Mouse (Mus musculus) adrenal gland, postnatal 4 days (tissue): ENCODE results near the gene Ubox5. TPM values are rescaled to one million over a fixed set of nuclear protein-coding genes. Genes with fewer than 3 reads are reported as not detected.
"Not testable (repeated sequence)": the region's sequence is repeated elsewhere in the genome, so short reads cannot be mapped to it uniquely, and the experiment has no call there.

Experiments
- DNase-seq, 2 experiments: peaks; one replicate each; pipeline ENCODE4 v3.0.0; 2021 to 2022; ENCODE audit warnings: low spot score in 2 of 2, mixed read lengths in 2 of 2
- long read RNA-seq, 2 experiments: library from polyadenylated mRNA; stranded (forward); transcript quantifications; one replicate each; pipeline ENCODE4 v2.0.0; 2021
- total RNA-seq, 2 experiments: library from RNA; stranded (reverse); gene quantifications; 2 replicates each; pipeline ENCODE4 v1.2.3; 2021

Ubox5 gene
- total RNA-seq = 10 to 100 TPM in 1 of 2 experiments, 1 to 10 TPM in 1; 9.1 to 10.3 TPM
- long read RNA-seq, experiment 1, transcript Ubox5-201 (6 exons, 3,731 nt) = major isoform, 5 of 15 reads
- long read RNA-seq, experiment 1, partial matches to known transcripts = 0 of 15 reads
- long read RNA-seq, experiment 1, other reads (novel, unspliced or antisense) = 10 of 15 reads
- long read RNA-seq, experiment 2, partial matches to known transcripts = 4 of 21 reads
- long read RNA-seq, experiment 2, other reads (novel, unspliced or antisense) = 15 of 21 reads

- DNase-seq = peak; percentile 82 to 83
Observed at GRCm38 (mm10) chr2:130629839-130630203, at the start of gene Ubox5, which contains the start of gene Fastkd5. Gene Ubox5 (minus strand): TSS chr2:130630038. Gene Fastkd5 (minus strand): TSS chr2:130630027.

GRCm38 (mm10) chr2:130679154-130679553, 49.3 kb upstream of the Ubox5 start:
- no peak for DNase-seq

- DNase-seq = no peak
Observed at GRCm38 (mm10) chr2:130677211-130677610, 47.4 kb upstream of the Ubox5 start.

DNA sequence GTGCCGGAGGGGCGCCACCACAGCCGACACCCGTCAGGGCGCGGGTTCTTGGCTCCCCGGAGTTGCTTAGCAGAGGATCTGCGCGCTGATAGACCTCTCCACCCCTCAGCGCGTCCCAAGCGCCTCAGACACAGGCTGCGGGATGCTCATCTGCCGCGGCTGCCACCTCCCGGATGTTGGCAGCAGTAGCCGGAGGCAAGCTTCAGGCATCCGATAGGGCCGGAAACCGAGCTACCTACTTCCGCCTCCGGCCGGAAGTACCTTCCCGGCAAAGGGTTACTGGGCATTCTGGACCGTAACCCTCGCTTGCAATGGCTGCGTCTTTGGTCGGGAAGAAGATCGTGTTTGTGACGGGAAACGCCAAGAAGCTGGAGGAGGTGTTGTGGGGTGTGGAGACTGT, 37.7 kb upstream of the Ubox5 start, which contains the start of gene Itpa:
Gene Itpa (plus strand): TSS at position 52 of the 400 bp plus-strand sequence.
- peak; percentile 43 to 64 for DNase-seq

GRCm38 (mm10) chr2:130664102-130664701, 34.4 kb upstream of the Ubox5 start, which contains the start of gene Ddrgk1:
Gene Ddrgk1 (minus strand): TSS chr2:130664659.
- peak; percentile 77 to 79 for DNase-seq

GRCm38 (mm10) chr2:130663342-130663741, 33.5 kb upstream of the Ubox5 start:
- no peak for DNase-seq

GRCm38 (mm10) chr2:130658530-130658929, 28.7 kb upstream of the Ubox5 start:
- DNase-seq = no peak

GRCm38 (mm10) chr2:130657541-130657940, 27.7 kb upstream of the Ubox5 start:
- DNase-seq = no peak

DNA sequence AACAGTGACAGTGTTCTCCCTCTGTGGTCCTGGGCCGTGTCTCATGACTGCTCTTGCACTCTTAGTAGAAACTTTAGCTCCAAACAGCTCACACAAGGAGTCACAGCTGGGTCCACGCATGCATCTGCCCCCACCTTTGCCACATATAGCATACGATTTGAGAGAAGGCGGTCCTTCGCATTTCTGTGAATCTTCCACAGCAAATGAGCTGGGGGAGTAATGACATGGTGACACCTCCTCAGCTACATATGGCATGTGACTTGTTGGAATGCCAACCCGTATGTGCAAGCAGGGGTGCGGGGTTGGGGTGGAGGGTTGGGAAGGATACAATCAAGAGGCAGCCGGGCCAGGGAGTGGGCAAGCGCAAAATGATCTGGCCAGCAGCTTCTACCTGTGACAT, 26.7 kb upstream of the Ubox5 start:
- DNase-seq = no peak

DNA sequence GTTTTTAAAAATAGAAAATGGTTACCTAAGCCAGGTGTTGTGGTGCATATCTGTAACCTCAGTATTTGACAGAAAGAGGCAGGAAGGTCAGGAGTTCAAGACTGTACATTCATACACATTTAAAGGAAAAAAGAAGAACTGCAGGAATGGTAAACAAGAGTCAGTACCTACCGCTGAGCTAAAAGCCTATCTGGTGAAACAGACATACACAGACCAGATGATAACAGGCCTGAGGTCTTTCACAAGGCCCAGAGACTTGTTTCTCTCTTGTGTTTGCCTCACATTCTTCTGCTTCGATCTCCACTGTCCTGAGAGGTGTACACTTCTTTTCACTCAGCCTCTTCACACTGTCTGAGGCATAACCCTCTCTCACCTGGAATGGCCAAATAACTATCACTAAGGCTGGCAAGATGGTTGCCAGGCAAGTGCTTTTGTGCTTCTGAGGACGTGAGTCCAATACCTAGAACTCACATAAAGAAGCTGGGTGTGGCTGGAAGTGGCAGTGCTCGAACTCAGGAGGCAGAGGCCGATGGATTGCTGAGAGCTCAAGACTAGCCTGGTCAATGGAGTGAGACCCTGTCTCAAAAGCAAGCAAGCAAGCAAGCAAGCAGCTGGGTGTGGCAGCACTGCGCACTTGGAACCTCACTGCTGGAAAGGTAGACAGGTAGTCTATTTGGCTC, 26.0 kb upstream of the Ubox5 start:
- no peak for DNase-seq

- DNase-seq = no peak
Observed at GRCm38 (mm10) chr2:130653760-130654159, 23.9 kb upstream of the Ubox5 start.

- no peak for DNase-seq
Observed at GRCm38 (mm10) chr2:130653303-130653702, 23.5 kb upstream of the Ubox5 start.

DNA sequence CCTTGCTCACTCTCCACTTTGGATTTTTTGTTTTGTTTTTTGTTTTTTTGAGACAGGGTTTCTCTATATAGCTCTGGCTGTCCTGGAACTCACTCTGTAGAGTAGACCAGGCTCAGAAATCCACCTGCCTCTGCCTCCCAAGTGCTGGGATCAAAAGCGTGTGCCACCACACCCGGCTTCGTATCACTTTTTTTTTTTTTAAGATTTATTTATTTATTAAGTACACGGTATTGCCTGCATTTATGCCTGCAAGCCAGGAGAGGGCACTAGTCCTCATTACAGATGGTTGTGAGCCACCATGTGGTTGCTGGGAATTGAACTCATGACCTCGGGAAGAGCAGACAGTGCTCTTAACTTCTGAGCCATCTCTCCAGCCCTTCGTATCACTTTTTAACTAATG, 19.2 kb upstream of the Ubox5 start:
- DNase-seq = not testable (repeated sequence)

DNA sequence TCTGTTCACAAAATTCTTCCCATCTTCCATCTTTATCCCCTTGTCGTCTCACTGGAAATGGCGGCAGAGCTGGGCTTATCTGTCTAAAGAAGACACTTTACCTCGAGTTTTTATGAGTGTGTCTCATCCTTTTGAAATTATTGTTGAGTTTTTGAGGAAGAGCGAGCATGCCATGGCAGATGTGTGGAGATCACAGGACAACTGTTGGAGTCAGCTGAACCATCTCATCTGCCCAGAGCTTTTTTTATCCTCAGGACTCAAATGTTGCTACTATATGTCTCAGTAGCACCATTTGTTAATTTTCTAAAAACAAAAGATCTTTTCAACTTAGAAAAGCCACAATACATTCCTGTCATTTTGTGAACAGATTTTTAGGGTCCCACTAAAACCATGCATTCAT, 15.4 kb upstream of the Ubox5 start:
- DNase-seq = no peak

DNA sequence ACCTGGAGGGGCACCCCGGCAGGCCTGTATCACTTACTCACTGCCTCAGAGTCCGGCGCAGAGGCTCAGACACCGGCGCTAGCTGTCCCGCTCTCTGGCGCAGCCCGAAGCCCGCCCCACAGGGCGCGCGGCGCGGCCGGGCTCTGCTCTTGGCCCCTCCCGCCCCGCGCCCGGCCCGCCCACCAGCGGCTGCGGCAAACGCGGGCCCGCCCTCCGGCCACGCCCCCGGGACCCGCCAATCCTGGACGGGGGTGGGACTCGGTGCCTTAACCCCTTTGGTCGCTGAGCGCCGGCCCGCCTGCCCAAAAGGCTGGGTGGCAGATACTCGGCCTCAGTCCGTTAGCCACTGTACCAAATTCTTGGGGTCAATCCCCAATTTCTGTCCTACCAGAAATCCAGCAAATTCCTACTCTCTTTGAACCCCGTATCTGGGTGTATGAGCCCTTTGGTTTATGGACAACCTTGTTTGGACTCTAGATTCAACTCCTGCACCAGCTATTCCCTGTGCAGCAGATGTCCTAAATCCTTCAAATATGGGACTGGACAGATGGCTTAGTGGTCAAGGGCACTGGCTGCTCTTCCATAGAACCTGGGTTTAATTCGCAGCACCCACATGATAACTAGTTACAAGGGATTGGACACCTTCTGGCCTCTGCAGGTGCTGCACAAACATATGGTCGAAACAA, 13.0 kb upstream of the Ubox5 start, which contains the start of gene Lzts3:
Gene Lzts3 (minus strand): TSS at position 120 of the 686 bp plus-strand sequence.
- peak; percentile 87 to 89 for DNase-seq

DNA sequence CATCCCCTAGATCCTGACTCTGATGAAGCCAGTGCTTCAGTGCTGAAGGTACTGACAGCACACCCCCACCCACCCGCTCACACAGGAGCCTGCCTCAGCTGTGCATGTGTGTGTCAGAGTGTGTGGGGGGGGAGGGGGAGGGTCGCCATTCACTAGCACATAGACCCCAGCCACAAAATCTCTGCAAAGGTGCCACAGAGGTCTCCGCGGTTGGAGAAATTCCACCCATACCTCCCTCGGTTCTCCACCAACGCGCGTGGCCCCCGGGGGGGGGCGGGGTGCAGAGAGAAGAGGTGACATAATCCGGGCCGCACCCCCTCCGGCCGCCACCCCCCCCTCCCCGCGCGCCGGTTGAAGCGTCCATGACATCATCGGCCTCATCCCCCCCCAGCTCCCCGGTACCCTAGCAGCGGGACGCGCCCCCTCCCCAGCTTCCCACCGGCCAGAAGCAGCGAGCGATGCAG, 12.4 kb upstream of the Ubox5 start:
- DNase-seq = no peak

DNA sequence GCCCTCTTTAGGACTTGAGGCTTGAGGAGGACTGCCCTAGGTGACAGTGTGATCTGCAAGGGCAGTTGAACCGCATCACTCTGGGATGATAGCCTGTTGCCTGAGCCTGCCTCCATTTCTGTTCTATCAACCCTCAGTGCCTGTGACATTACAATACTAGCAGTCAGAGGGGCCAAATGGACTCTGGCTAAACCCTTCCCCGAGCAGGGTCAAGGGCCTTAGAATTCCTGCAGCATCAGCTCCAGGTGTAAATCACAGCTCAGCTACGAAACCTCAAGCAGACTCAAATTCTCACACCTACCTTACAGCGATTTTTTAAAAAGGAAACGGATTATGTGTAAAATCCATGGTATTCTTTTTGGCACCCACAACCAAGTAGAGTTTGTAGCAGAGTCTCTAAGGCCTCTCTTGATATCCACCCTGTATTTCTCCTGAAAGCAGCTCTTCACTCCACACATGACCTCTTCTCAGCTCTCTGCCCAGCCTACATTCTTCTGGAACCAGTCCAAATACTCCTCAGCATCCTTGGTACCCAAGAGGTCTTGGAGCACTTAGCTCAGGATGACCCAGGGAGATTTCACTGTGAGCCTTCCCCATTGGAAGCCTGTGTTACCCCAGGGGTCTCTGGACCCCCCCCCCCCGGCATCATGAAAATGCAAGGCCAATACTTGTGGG, 11.7 kb upstream of the Ubox5 start:
- no peak for DNase-seq

- no peak for DNase-seq
Observed at GRCm38 (mm10) chr2:130639276-130639675, 9.4 kb upstream of the Ubox5 start.

DNA sequence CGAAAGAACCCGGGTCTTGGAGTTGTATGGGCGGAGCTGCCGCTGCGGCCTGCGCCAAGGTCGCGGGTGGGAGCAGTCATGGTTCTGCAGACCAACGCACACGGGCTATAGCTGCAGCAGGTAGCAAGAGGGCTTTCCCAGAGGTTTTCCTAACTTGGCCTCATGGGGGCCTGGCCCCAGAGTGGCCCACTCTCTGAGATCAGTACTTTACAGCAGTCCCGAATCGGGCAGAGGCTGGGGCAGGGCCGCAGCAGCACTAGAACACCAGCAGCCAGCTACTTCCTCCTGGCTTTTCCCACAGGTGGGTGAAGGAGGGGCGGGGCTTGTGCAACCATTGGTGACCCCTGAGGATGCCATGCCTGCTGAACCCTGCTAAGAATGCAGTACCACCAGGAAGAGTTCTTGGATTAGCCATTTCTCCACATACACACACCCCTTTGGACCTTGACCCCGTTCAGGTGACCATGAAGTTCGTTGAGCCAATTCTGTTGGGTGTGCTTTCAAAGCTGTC, 8.3 kb upstream of the Ubox5 start:
- DNase-seq = no peak

DNA sequence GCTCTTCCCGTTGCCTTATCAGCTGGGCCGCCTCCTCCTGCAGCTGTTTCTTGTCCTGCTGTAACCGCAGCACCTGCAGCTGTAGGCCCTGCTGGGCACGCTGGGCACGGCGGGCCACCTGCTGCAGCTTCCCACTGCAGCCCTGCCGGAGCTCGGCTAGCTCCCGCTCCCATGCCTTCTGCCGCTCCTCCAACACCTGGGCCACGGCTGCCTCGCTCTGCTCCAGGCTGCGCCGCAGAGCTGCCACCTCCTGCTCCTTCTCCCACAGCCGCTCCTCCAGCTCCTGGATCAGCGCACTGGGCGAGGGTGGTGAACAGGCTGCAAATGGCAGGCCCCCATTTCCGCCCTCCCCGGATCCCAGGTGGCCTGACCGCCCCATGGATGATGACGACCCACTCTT, 6.0 kb upstream of the Ubox5 start:
- DNase-seq = no peak
